8 mouse cellular contexts compared by ENCODE assay signal in the genomic region with DNA sequence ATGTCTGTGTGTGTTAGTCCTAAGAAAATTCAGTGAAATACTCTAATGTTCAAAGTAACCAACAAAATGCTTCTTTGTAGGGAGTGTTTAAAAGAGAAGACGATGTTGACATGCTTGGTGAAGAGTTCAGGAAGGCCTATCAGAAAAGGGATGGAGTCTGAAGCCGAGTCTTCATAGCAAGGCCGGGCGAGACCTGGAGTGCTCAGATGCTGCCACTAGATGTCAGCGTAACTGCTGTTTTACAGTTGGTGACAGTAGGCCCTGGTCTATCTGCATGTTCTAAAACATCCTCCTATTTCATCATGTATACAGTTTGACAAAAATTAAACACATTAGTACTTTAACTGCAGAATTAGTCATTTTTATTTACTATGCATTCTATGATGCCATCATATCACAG. TPM values are rescaled to one million over a fixed set of nuclear protein-coding genes. Genes with fewer than 3 reads are reported as not detected.
A peak's percentile ranks its signal among the peaks of the same experiment; 100 is the strongest.
DNase-seq lines count a peak whose midpoint lies in the region; ATAC-seq and TF ChIP-seq lines count a peak whose summit lies in the region.

No protein-coding gene starts in this region.

- H3K4me1 ChIP-seq in heart, postnatal 0 days (ENCODE audit: control insufficient read depth, insufficient read depth) = no peaks in the 10 kb centered on the region
- H3K4me1 ChIP-seq in liver, postnatal 0 days (ENCODE audit: insufficient read depth) = no peaks in the 10 kb centered on the region

- peaks cover 25% of the 10 kb centered on the region; the same call in 1 of the 2 replicates for H3K36me3 ChIP-seq in heart, postnatal 0 days (replicated peaks; ENCODE audit: control insufficient read depth, insufficient read depth, low read length)
- peaks cover 42% of the 10 kb centered on the region for H3K36me3 ChIP-seq in liver, postnatal 0 days (replicated peaks; ENCODE audit: insufficient read depth, low read length)

- no peak overlapping the region for H3K27ac ChIP-seq in heart, postnatal 0 days (ENCODE audit: low read depth)
- no peak overlapping the region for H3K27ac ChIP-seq in liver, postnatal 0 days (ENCODE audit: low read depth)

- no peaks in the 10 kb centered on the region for H3K27me3 ChIP-seq in heart, postnatal 0 days (ENCODE audit: control insufficient read depth, insufficient read depth, low read length)
- no peaks in the 10 kb centered on the region for H3K27me3 ChIP-seq in liver, postnatal 0 days (ENCODE audit: insufficient read depth, low read length)

- H3K4me3 ChIP-seq in heart, postnatal 0 days (ENCODE audit: low read depth, low read length) = no peak overlapping the region
- no peak overlapping the region for H3K4me3 ChIP-seq in liver, postnatal 0 days (ENCODE audit: low read depth, low read length)

- peak; percentile 78 for ATAC-seq in heart, postnatal 0 days (ENCODE audit: insufficient read depth, low read depth)
- ATAC-seq in liver, postnatal 0 days = 0 out of 2 replicates have a peak, but pooled peaks have one; percentile 57
- peak; percentile 96 for ATAC-seq in neutrophil, adult 5-6 weeks (ENCODE audit: extremely low read depth, insufficient number of reproducible peaks, low FRiP score, poor library complexity, severe bottlenecking)

- DNase-seq in CD8-positive naive resting alpha-beta T cell, adult 2 months (ENCODE audit: low read depth in 2 of 2, low spot score in 2 of 2) = peak; percentile 65 to 79
- peak; percentile 61 for DNase-seq in adrenal gland, adult 2 months
- peak; percentile 41 for DNase-seq in embryo, embryonic 9.5 days (ENCODE audit: extremely low spot score)
- peak; percentile 39 for DNase-seq in heart, postnatal 0 days (ENCODE audit: low spot score)
- DNase-seq in kidney, postnatal 4 days = peak; percentile 79 to 81
- DNase-seq in liver, postnatal 0 days = peak; percentile 70
- DNase-seq in thymus, postnatal 14 days = peak; percentile 90

- peak; percentile 79 for TF ChIP-seq CTCF in heart, postnatal 0 days (IDR thresholded peaks at IDR 0.05; ENCODE audit: low read depth)
- TF ChIP-seq CTCF in liver, postnatal 0 days (IDR thresholded peaks at IDR 0.05; ENCODE audit: low read depth) = peak; percentile 90

- no peak overlapping the region for H3K9ac ChIP-seq in heart, postnatal 0 days (replicated peaks; ENCODE audit: low read depth, low read length)
- H3K9ac ChIP-seq in liver, postnatal 0 days (replicated peaks) = no peak overlapping the region

- no peak for TF ChIP-seq EP300 in heart, postnatal 0 days (IDR thresholded peaks at IDR 0.05; ENCODE audit: low read depth)
- no peak for TF ChIP-seq EP300 in liver, postnatal 0 days (IDR thresholded peaks at IDR 0.05; ENCODE audit: low read depth)

- no peaks in the 10 kb centered on the region for H3K9me3 ChIP-seq in heart, postnatal 0 days (replicated peaks; ENCODE audit: control insufficient read depth, low read length)
- no peaks in the 10 kb centered on the region for H3K9me3 ChIP-seq in liver, postnatal 0 days (ENCODE audit: low read length)

- 9% methylated on average over 5 of the region's 5 CpGs for WGBS in heart, postnatal 0 days
- 22% methylated on average over 5 of the region's 5 CpGs for WGBS in liver, postnatal 0 days (ENCODE audit: insufficient replicate concordance)

- H3K4me2 ChIP-seq in heart, postnatal 0 days (ENCODE audit: low read depth, low read length) = no peak overlapping the region
- no peak overlapping the region for H3K4me2 ChIP-seq in liver, postnatal 0 days (ENCODE audit: low read depth, low read length)

RNA-seq across cellular contexts. Expression of a gene that starts 20.4 kb away (rescaled TPM):
- total RNA-seq in adrenal gland, adult 2 months (2021) = 1 to 10 TPM; 2.2 to 4.0 TPM
- 0.19 and 0.22 TPM in 2 replicates for polyA plus RNA-seq in adrenal gland, adult 2 months (2012; rRNA removed)
- 1.1 and 2.3 TPM in 2 replicates for total RNA-seq in heart, postnatal 0 days (2014; rRNA removed; ENCODE audit: low replicate concordance)
- 4.7 and 5.1 TPM in 2 replicates for polyA plus RNA-seq in heart, postnatal 0 days (2015; fragmentation: Nextera tagmentation; extraction: Ambion mirVana)
- 36.4 and 41.9 TPM in 2 replicates for polyA plus RNA-seq in liver, postnatal 0 days (2015; fragmentation: Nextera tagmentation; extraction: Ambion mirVana)
- 3.6 and 3.8 TPM in 2 replicates for total RNA-seq in neutrophil, adult 5-6 weeks (2017)

RNA-seq across cellular contexts. Expression of a gene that starts 33.8 kb away (rescaled TPM):
- total RNA-seq in adrenal gland, adult 2 months (2021) = 1 to 10 TPM; 2.9 to 7.6 TPM
- 1.1 and 1.4 TPM in 2 replicates for polyA plus RNA-seq in adrenal gland, adult 2 months (2012; rRNA removed)
- total RNA-seq in heart, postnatal 0 days (2014; rRNA removed; ENCODE audit: low replicate concordance) = 0.76 and 9.7 TPM in 2 replicates
- polyA plus RNA-seq in heart, postnatal 0 days (2015; fragmentation: Nextera tagmentation; extraction: Ambion mirVana) = 6.3 and 8.4 TPM in 2 replicates
- 4.1 and 4.9 TPM in 2 replicates for polyA plus RNA-seq in liver, postnatal 0 days (2015; fragmentation: Nextera tagmentation; extraction: Ambion mirVana)
- 39.2 and 39.7 TPM in 2 replicates for total RNA-seq in neutrophil, adult 5-6 weeks (2017)

Comparison
In these comparisons a context has a peak if more than half of its experiments do, and no peak if none do; other contexts are left out.
1. DNase-seq: peak in every context shown above with its lines; median percentile 90 in thymus, postnatal 14 days; 80 in kidney, postnatal 4 days; 72 in CD8-positive naive resting alpha-beta T cell, adult 2 months; 70 in liver, postnatal 0 days; 61 in adrenal gland, adult 2 months; 41 in embryo, embryonic 9.5 days; 39 in heart, postnatal 0 days.